Mouse (Mus musculus): ENCODE data around the gene Sema3g. TPM values are rescaled to one million over a fixed set of nuclear protein-coding genes. Genes with fewer than 3 reads are reported as not detected.

Sema3g gene
- polyA plus RNA-seq (2014; fragmentation: Nextera tagmentation; extraction: Ambion mirVana), result 0.09 and 0.20 TPM in 2 replicates

GRCm38 (mm10) chr14:31217666-31218065 lies at the start of gene Sema3g:
Gene Sema3g (plus strand): TSS chr14:31217860.
- Histone ChIP-seq H3K27ac (replicated peaks; ENCODE audit: low read depth, low read length) (no peak within 1 kb of the TSS), H3K4me2 (ENCODE audit: low read depth, severe bottlenecking) (peak within 1 kb of the TSS; percentile 29; the same call in 1 of the 2 replicates), H3K4me1 (ENCODE audit: control insufficient read depth, insufficient read depth, low read length) (peaks cover 7% of the 10 kb centered on the region; the same call in 1 of the 2 replicates), H3K27me3 (ENCODE audit: control insufficient read depth, insufficient read depth, low read length) (no peaks in the 10 kb centered on the region), H3K9ac (ENCODE audit: low read length) (peak within 1 kb of the TSS; percentile 49; the same call in 1 of the 2 replicates), H3K4me3 (ENCODE audit: low read depth, low read length) (no peak within 1 kb of the TSS), H3K9me3 (ENCODE audit: control insufficient read depth, low read length) (no peaks in the 10 kb centered on the region), H3K36me3 (ENCODE audit: control insufficient read depth, insufficient read depth, low read length) (no peaks in the 10 kb centered on the region)
- 7% methylated on average over 11 of the region's 11 CpGs for WGBS
- DNase-seq (ENCODE audit: low spot score) (peak; percentile 77), ATAC-seq (ENCODE audit: insufficient number of reproducible peaks, low FRiP score, low TSS enrichment, low read depth) (peak; percentile 65; the same call in 1 of the 2 replicates)

- H3K9ac ChIP-seq (ENCODE audit: low read length), result no peak within 1 kb of the TSS
- H3K27me3 ChIP-seq (ENCODE audit: control insufficient read depth, insufficient read depth, low read length), result no peaks in the 10 kb centered on the region
- H3K36me3 ChIP-seq (ENCODE audit: control insufficient read depth, insufficient read depth, low read length), result peaks cover 29% of the 10 kb centered on the region
- H3K4me1 ChIP-seq (ENCODE audit: control insufficient read depth, insufficient read depth, low read length), result peaks cover 2% of the 10 kb centered on the region; the same call in 1 of the 2 replicates
- 0 out of 2 replicates have a peak within 1 kb of the TSS, but pooled peaks have one; percentile 12 for H3K4me2 ChIP-seq (ENCODE audit: low read depth, severe bottlenecking)
- 51% methylated on average over 10 of the region's 10 CpGs for WGBS
- DNase-seq (ENCODE audit: low spot score), result no peak
- H3K9me3 ChIP-seq (ENCODE audit: control insufficient read depth, low read length), result no peaks in the 10 kb centered on the region
- no peak for ATAC-seq (ENCODE audit: insufficient number of reproducible peaks, low FRiP score, low TSS enrichment, low read depth)
- H3K27ac ChIP-seq (replicated peaks; ENCODE audit: low read depth, low read length), result 0 out of 2 replicates have a peak within 1 kb of the TSS, but pooled peaks have one; percentile 21
- no peak within 1 kb of the TSS for H3K4me3 ChIP-seq (ENCODE audit: low read depth, low read length)
Observed at GRCm38 (mm10) chr14:31168425-31168824, 49.2 kb upstream of the Sema3g start, which contains the start of gene Stab1. Gene Stab1 (minus strand): TSS chr14:31168641.

DNA sequence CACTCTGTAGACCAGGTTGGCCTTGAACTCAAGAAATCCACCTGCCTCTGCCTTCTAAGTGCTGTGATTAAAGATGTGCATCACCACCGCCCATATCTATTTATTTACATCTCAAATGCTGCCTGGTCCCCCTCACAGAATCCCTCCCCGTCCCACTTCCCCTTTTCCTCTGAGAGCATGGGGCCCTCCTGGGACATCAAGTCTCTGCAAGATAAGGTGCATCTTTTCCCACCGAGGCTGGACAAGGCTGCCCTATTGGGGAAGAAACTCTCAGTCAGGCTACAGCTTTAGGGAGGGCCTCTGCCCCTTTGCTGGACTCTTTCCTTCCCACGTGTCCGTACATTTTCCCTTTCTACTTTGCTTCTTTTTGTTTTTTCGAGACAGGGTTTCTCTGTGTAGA lies 48.2 kb upstream of the Sema3g start:
- Histone ChIP-seq H3K4me1 (ENCODE audit: control insufficient read depth, insufficient read depth, low read length) (peaks cover 2% of the 10 kb centered on the region; the same call in 1 of the 2 replicates), H3K27me3 (ENCODE audit: control insufficient read depth, insufficient read depth, low read length) (no peaks in the 10 kb centered on the region), H3K36me3 (ENCODE audit: control insufficient read depth, insufficient read depth, low read length) (peaks cover 40% of the 10 kb centered on the region), H3K9me3 (ENCODE audit: control insufficient read depth, low read length) (no peaks in the 10 kb centered on the region), H3K9ac (ENCODE audit: low read length) (no peak overlapping the region), H3K27ac (replicated peaks; ENCODE audit: low read depth, low read length) (no peak overlapping the region), H3K4me3 (ENCODE audit: low read depth, low read length) (no peak overlapping the region), H3K4me2 (ENCODE audit: low read depth, severe bottlenecking) (no peak overlapping the region)
- ATAC-seq (ENCODE audit: insufficient number of reproducible peaks, low FRiP score, low TSS enrichment, low read depth) (no peak), DNase-seq (ENCODE audit: low spot score) (no peak)
- 83% methylated on average over 6 of the region's 6 CpGs for WGBS

DNA sequence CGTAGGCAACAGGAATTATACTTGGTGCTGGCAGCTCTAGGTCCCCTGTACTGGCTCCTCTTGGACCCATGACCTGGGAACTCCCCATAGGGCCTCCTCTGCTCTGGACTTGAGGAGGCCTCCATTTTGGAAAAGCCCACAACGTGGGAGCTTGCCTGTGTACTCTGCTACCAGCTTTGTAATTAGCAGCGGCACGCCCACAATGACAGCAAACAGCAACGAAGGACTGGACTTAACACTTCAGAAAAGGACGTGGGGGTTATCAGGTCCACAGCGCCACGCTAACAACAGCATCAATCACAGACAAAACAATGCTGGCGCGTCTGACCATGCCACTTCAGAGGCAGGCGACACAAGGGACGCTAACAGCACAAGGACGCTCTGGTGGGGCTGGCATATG lies 46.7 kb upstream of the Sema3g start:
- Histone ChIP-seq H3K27ac (replicated peaks; ENCODE audit: low read depth, low read length) (no peak overlapping the region), H3K4me3 (ENCODE audit: low read depth, low read length) (no peak overlapping the region), H3K9me3 (ENCODE audit: control insufficient read depth, low read length) (no peaks in the 10 kb centered on the region), H3K4me1 (ENCODE audit: control insufficient read depth, insufficient read depth, low read length) (no peaks in the 10 kb centered on the region), H3K9ac (ENCODE audit: low read length) (no peak overlapping the region), H3K27me3 (ENCODE audit: control insufficient read depth, insufficient read depth, low read length) (no peaks in the 10 kb centered on the region), H3K4me2 (ENCODE audit: low read depth, severe bottlenecking) (no peak overlapping the region), H3K36me3 (ENCODE audit: control insufficient read depth, insufficient read depth, low read length) (peaks cover 50% of the 10 kb centered on the region)
- DNase-seq (ENCODE audit: low spot score) (no peak), ATAC-seq (ENCODE audit: insufficient number of reproducible peaks, low FRiP score, low TSS enrichment, low read depth) (no peak)
- 90% methylated on average over 13 of the region's 13 CpGs for WGBS

DNA sequence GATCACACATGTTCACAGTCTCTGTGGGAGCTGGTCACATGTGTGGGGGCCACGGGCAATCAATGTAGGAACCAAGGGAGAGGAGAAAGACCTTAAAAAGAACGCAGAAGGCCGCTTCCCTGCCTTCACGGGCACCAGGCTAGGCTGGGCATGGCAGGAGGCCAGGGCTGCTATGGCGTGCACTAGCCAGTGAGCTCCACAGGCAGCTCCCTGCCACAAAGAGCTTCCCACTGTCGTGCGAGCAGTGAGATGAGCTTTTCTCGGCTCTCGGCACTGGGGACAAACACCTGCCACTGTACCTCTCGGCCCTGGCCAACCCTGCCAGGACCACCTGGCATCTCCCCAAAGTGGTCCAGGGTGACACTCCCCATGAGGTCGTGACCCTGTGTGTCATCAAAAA lies 46.3 kb upstream of the Sema3g start:
- Histone ChIP-seq H3K9ac (ENCODE audit: low read length) (no peak overlapping the region), H3K4me2 (ENCODE audit: low read depth, severe bottlenecking) (no peak overlapping the region), H3K27me3 (ENCODE audit: control insufficient read depth, insufficient read depth, low read length) (no peaks in the 10 kb centered on the region), H3K36me3 (ENCODE audit: control insufficient read depth, insufficient read depth, low read length) (peaks cover 54% of the 10 kb centered on the region), H3K27ac (replicated peaks; ENCODE audit: low read depth, low read length) (no peak overlapping the region), H3K9me3 (ENCODE audit: control insufficient read depth, low read length) (no peaks in the 10 kb centered on the region), H3K4me3 (ENCODE audit: low read depth, low read length) (no peak overlapping the region), H3K4me1 (ENCODE audit: control insufficient read depth, insufficient read depth, low read length) (no peaks in the 10 kb centered on the region)
- WGBS, result 89% methylated on average over 11 of the region's 11 CpGs
- ATAC-seq (ENCODE audit: insufficient number of reproducible peaks, low FRiP score, low TSS enrichment, low read depth) (no peak), DNase-seq (ENCODE audit: low spot score) (no peak)

- Histone ChIP-seq H3K4me2 (ENCODE audit: low read depth, severe bottlenecking) (no peak overlapping the region), H3K27ac (replicated peaks; ENCODE audit: low read depth, low read length) (no peak overlapping the region), H3K9ac (ENCODE audit: low read length) (no peak overlapping the region), H3K36me3 (ENCODE audit: control insufficient read depth, insufficient read depth, low read length) (peaks cover 58% of the 10 kb centered on the region), H3K4me3 (ENCODE audit: low read depth, low read length) (no peak overlapping the region), H3K4me1 (ENCODE audit: control insufficient read depth, insufficient read depth, low read length) (no peaks in the 10 kb centered on the region), H3K27me3 (ENCODE audit: control insufficient read depth, insufficient read depth, low read length) (no peaks in the 10 kb centered on the region), H3K9me3 (ENCODE audit: control insufficient read depth, low read length) (no peaks in the 10 kb centered on the region)
- ATAC-seq (ENCODE audit: insufficient number of reproducible peaks, low FRiP score, low TSS enrichment, low read depth) (no peak), DNase-seq (ENCODE audit: low spot score) (no peak)
- 95% methylated on average over 15 of the region's 15 CpGs for WGBS
Observed at GRCm38 (mm10) chr14:31171821-31172220, 45.8 kb upstream of the Sema3g start.

- H3K27ac ChIP-seq (replicated peaks; ENCODE audit: low read depth, low read length), result no peak overlapping the region
- H3K9ac ChIP-seq (ENCODE audit: low read length), result no peak overlapping the region
- H3K27me3 ChIP-seq (ENCODE audit: control insufficient read depth, insufficient read depth, low read length), result no peaks in the 10 kb centered on the region
- peaks cover 67% of the 10 kb centered on the region for H3K36me3 ChIP-seq (ENCODE audit: control insufficient read depth, insufficient read depth, low read length)
- ATAC-seq (ENCODE audit: insufficient number of reproducible peaks, low FRiP score, low TSS enrichment, low read depth) (no peak), DNase-seq (ENCODE audit: low spot score) (no peak)
- H3K9me3 ChIP-seq (ENCODE audit: control insufficient read depth, low read length), result no peaks in the 10 kb centered on the region
- 93% methylated on average over 18 of the region's 18 CpGs for WGBS
- no peaks in the 10 kb centered on the region for H3K4me1 ChIP-seq (ENCODE audit: control insufficient read depth, insufficient read depth, low read length)
- H3K4me3 ChIP-seq (ENCODE audit: low read depth, low read length), result no peak overlapping the region
- no peak overlapping the region for H3K4me2 ChIP-seq (ENCODE audit: low read depth, severe bottlenecking)
Observed at GRCm38 (mm10) chr14:31172781-31173455, 44.7 kb upstream of the Sema3g start.

DNA sequence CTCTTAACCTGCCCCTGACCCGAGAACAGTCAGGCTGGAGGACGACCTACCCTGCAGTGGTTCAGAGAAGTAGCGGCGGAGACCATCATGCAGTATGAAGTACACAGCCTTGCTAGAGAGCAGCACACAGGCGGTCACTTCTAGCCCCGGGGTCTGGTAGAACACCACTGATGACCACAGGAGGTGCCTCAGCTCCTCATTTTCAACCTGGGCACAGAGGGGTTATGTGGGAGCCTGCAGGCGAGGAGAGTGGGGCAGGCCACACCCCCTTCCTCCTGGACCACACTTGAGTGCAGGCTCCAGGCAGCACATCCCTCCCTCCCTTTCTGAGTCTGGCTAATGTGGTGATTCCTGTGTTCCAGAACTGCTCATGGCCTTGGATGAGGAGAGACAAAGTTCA lies 44.1 kb upstream of the Sema3g start:
- WGBS, result 89% methylated on average over 7 of the region's 7 CpGs
- H3K36me3 ChIP-seq (ENCODE audit: control insufficient read depth, insufficient read depth, low read length), result peaks cover 69% of the 10 kb centered on the region

More for the DNA sequence above, 44.1 kb upstream of the Sema3g start:
- Histone ChIP-seq H3K4me1 (ENCODE audit: control insufficient read depth, insufficient read depth, low read length) (no peaks in the 10 kb centered on the region), H3K27ac (replicated peaks; ENCODE audit: low read depth, low read length) (no peak overlapping the region), H3K27me3 (ENCODE audit: control insufficient read depth, insufficient read depth, low read length) (no peaks in the 10 kb centered on the region), H3K9ac (ENCODE audit: low read length) (no peak overlapping the region), H3K4me3 (ENCODE audit: low read depth, low read length) (no peak overlapping the region), H3K4me2 (ENCODE audit: low read depth, severe bottlenecking) (no peak overlapping the region), H3K9me3 (ENCODE audit: control insufficient read depth, low read length) (no peaks in the 10 kb centered on the region)
- no peak for DNase-seq (ENCODE audit: low spot score)
- ATAC-seq (ENCODE audit: insufficient number of reproducible peaks, low FRiP score, low TSS enrichment, low read depth), result no peak
